Mouse (Mus musculus): ENCODE results near the gene B4galt5. TPM values are rescaled to one million over a fixed set of nuclear protein-coding genes. Genes with fewer than 3 reads are reported as not detected.

B4galt5 gene
- polyA plus RNA-seq, 1 experiment from 2014 or later = 4.5 TPM

GRCm38 (mm10) chr2:167354611-167355165 is 5.7 kb upstream of the B4galt5 start:
- H3K9ac ChIP-seq (ENCODE audit: low read length) = no peak overlapping the region
- no peak overlapping the region for H3K27ac ChIP-seq (replicated peaks)
- 43% methylated on average over 9 of the region's 9 CpGs for WGBS
- H3K4me3 ChIP-seq (ENCODE audit: low read depth, low read length) = no peak overlapping the region
- no peak overlapping the region for H3K4me2 ChIP-seq (replicated peaks; ENCODE audit: low read depth)
- no peaks in the 10 kb centered on the region for H3K36me3 ChIP-seq (ENCODE audit: control insufficient read depth, insufficient read depth, low read length)
- H3K4me1 ChIP-seq (replicated peaks; ENCODE audit: control insufficient read depth, insufficient read depth) = no peaks in the 10 kb centered on the region
- DNase-seq (ENCODE audit: low spot score) (peak; percentile 38), ATAC-seq (ENCODE audit: low FRiP score, low TSS enrichment) (peak; percentile 35; the same call in 1 of the 2 replicates)
- no peaks in the 10 kb centered on the region for H3K9me3 ChIP-seq (ENCODE audit: control insufficient read depth, low read length)
- TF ChIP-seq EP300 (optimal IDR thresholded peaks at IDR 0.05) (no peak), CTCF (IDR thresholded peaks at IDR 0.05; ENCODE audit: low read depth) (no peak)
- no peaks in the 10 kb centered on the region for H3K27me3 ChIP-seq (ENCODE audit: control insufficient read depth, insufficient read depth, low read length)

GRCm38 (mm10) chr2:167354046-167354445 is 5.1 kb upstream of the B4galt5 start:
- no peak for DNase-seq (ENCODE audit: low spot score)
- TF ChIP-seq EP300 (optimal IDR thresholded peaks at IDR 0.05) (no peak), CTCF (IDR thresholded peaks at IDR 0.05; ENCODE audit: low read depth) (no peak)
- no peaks in the 10 kb centered on the region for H3K4me1 ChIP-seq (replicated peaks; ENCODE audit: control insufficient read depth, insufficient read depth)
- no peaks in the 10 kb centered on the region for H3K36me3 ChIP-seq (ENCODE audit: control insufficient read depth, insufficient read depth, low read length)
- H3K9ac ChIP-seq (ENCODE audit: low read length) = no peak overlapping the region
- no peaks in the 10 kb centered on the region for H3K9me3 ChIP-seq (ENCODE audit: control insufficient read depth, low read length)
- no peak overlapping the region for H3K27ac ChIP-seq (replicated peaks)
- H3K4me2 ChIP-seq (replicated peaks; ENCODE audit: low read depth) = no peak overlapping the region
- no peaks in the 10 kb centered on the region for H3K27me3 ChIP-seq (ENCODE audit: control insufficient read depth, insufficient read depth, low read length)
- 86% methylated on average over 8 of the region's 8 CpGs for WGBS
- H3K4me3 ChIP-seq (ENCODE audit: low read depth, low read length) = no peak overlapping the region
- no peak for ATAC-seq (ENCODE audit: low FRiP score, low TSS enrichment)

- no peak overlapping the region for H3K9ac ChIP-seq (ENCODE audit: low read length)
- no peak overlapping the region for H3K4me3 ChIP-seq (ENCODE audit: low read depth, low read length)
- no peak for ATAC-seq (ENCODE audit: low FRiP score, low TSS enrichment)
- no peak for TF ChIP-seq EP300 (optimal IDR thresholded peaks at IDR 0.05)
- TF ChIP-seq CTCF (IDR thresholded peaks at IDR 0.05; ENCODE audit: low read depth) = no peak
- H3K4me1 ChIP-seq (replicated peaks; ENCODE audit: control insufficient read depth, insufficient read depth) = peaks cover 3% of the 10 kb centered on the region; the same call in 1 of the 2 replicates
- H3K27ac ChIP-seq (replicated peaks) = no peak overlapping the region
- no peaks in the 10 kb centered on the region for H3K27me3 ChIP-seq (ENCODE audit: control insufficient read depth, insufficient read depth, low read length)
- no peaks in the 10 kb centered on the region for H3K9me3 ChIP-seq (ENCODE audit: control insufficient read depth, low read length)
- H3K36me3 ChIP-seq (ENCODE audit: control insufficient read depth, insufficient read depth, low read length) = no peaks in the 10 kb centered on the region
- no peak for DNase-seq (ENCODE audit: low spot score)
- 71% methylated on average over 6 of the region's 6 CpGs for WGBS
- H3K4me2 ChIP-seq (replicated peaks; ENCODE audit: low read depth) = no peak overlapping the region
These were observed 3.5 kb upstream of the B4galt5 start for GRCm38 (mm10) chr2:167352496-167352895.

- H3K27ac ChIP-seq (replicated peaks) = no peak overlapping the region
- ATAC-seq (ENCODE audit: low FRiP score, low TSS enrichment) = no peak
These were observed 2.5 kb upstream of the B4galt5 start for GRCm38 (mm10) chr2:167351371-167351951.

GRCm38 (mm10) chr2:167350126-167350650 is 1.2 kb upstream of the B4galt5 start:
- TF ChIP-seq CTCF (IDR thresholded peaks at IDR 0.05; ENCODE audit: low read depth) (no peak), EP300 (optimal IDR thresholded peaks at IDR 0.05) (no peak)
- Histone ChIP-seq H3K4me3 (ENCODE audit: low read depth, low read length) (no peak overlapping the region), H3K36me3 (ENCODE audit: control insufficient read depth, insufficient read depth, low read length) (no peaks in the 10 kb centered on the region), H3K4me2 (replicated peaks; ENCODE audit: low read depth) (no peak overlapping the region), H3K27me3 (ENCODE audit: control insufficient read depth, insufficient read depth, low read length) (no peaks in the 10 kb centered on the region), H3K27ac (replicated peaks) (no peak overlapping the region), H3K9me3 (ENCODE audit: control insufficient read depth, low read length) (no peaks in the 10 kb centered on the region), H3K4me1 (replicated peaks; ENCODE audit: control insufficient read depth, insufficient read depth) (peaks cover 3% of the 10 kb centered on the region; the same call in 1 of the 2 replicates), H3K9ac (ENCODE audit: low read length) (no peak overlapping the region)
- DNase-seq (ENCODE audit: low spot score) (no peak), ATAC-seq (ENCODE audit: low FRiP score, low TSS enrichment) (no peak)
- WGBS = 52% methylated on average over 8 of the region's 8 CpGs

More at GRCm38 (mm10) chr2:167351371-167351951, 2.5 kb upstream of the B4galt5 start:
- TF ChIP-seq CTCF (IDR thresholded peaks at IDR 0.05; ENCODE audit: low read depth) (no peak), EP300 (optimal IDR thresholded peaks at IDR 0.05) (no peak)
- Histone ChIP-seq H3K4me1 (replicated peaks; ENCODE audit: control insufficient read depth, insufficient read depth) (peaks cover 3% of the 10 kb centered on the region; the same call in 1 of the 2 replicates), H3K9ac (ENCODE audit: low read length) (no peak overlapping the region), H3K4me3 (ENCODE audit: low read depth, low read length) (no peak overlapping the region), H3K9me3 (ENCODE audit: control insufficient read depth, low read length) (no peaks in the 10 kb centered on the region), H3K36me3 (ENCODE audit: control insufficient read depth, insufficient read depth, low read length) (no peaks in the 10 kb centered on the region), H3K27me3 (ENCODE audit: control insufficient read depth, insufficient read depth, low read length) (no peaks in the 10 kb centered on the region), H3K4me2 (replicated peaks; ENCODE audit: low read depth) (no peak overlapping the region)
- WGBS = 41% methylated on average over 9 of the region's 9 CpGs
- DNase-seq (ENCODE audit: low spot score) = no peak

All from stomach, postnatal 0 days (tissue).